Mouse (Mus musculus) spleen, postnatal 4 days (tissue): ENCODE results near the gene Epdr1.

Experiments used
- DNase-seq, 2 experiments: peaks; one replicate each; pipeline ENCODE4 v3.0.0; 2022; ENCODE audit warnings: low spot score in 2 of 2

The Epdr1 gene

GRCm38 (mm10) chr13:19619216-19619927 lies at the start of gene Epdr1:
TSS of gene Epdr1 (minus strand) at chr13:19619927.
- DNase-seq = peak; percentile 68 to 83

GRCm38 (mm10) chr13:19668355-19669140 lies 48.8 kb upstream of the Epdr1 start:
- no peak for DNase-seq

- no peak for DNase-seq
Observed at GRCm38 (mm10) chr13:19652405-19652804, 32.7 kb upstream of the Epdr1 start.

- DNase-seq = peak in 1 of 2 experiments; percentile 29
Observed at GRCm38 (mm10) chr13:19649824-19650223, 30.1 kb upstream of the Epdr1 start.

- no peak for DNase-seq
Observed at GRCm38 (mm10) chr13:19644225-19644624, 24.5 kb upstream of the Epdr1 start.

- DNase-seq = no peak
Observed at GRCm38 (mm10) chr13:19643519-19643918, 23.8 kb upstream of the Epdr1 start.

- no peak for DNase-seq
Observed at GRCm38 (mm10) chr13:19640203-19640851, 20.6 kb upstream of the Epdr1 start.

- DNase-seq = no peak
Observed at GRCm38 (mm10) chr13:19636131-19636530, 16.4 kb upstream of the Epdr1 start.

GRCm38 (mm10) chr13:19630768-19631709 lies 11.3 kb upstream of the Epdr1 start:
- DNase-seq = no peak

GRCm38 (mm10) chr13:19626473-19626872 lies 6.7 kb upstream of the Epdr1 start:
- no peak for DNase-seq

- DNase-seq = no peak
Observed at GRCm38 (mm10) chr13:19624632-19625320, 5.0 kb upstream of the Epdr1 start.

- no peak for DNase-seq
Observed at GRCm38 (mm10) chr13:19623228-19623905, 3.6 kb upstream of the Epdr1 start.

- peak; percentile 35 to 66 for DNase-seq
Observed at GRCm38 (mm10) chr13:19622573-19623227, 3.0 kb upstream of the Epdr1 start, which contains the start of gene Sfrp4. TSS of gene Sfrp4 (plus strand) at chr13:19623104.

- DNase-seq = no peak
Observed at GRCm38 (mm10) chr13:19618841-19619215, 899 bp downstream of the Epdr1 start.

GRCm38 (mm10) chr13:19618081-19618480 lies 1.6 kb downstream of the Epdr1 start:
- no peak for DNase-seq

- DNase-seq = no peak
Observed at GRCm38 (mm10) chr13:19614311-19614710, 5.4 kb downstream of the Epdr1 start.

GRCm38 (mm10) chr13:19613426-19613825 lies 6.3 kb downstream of the Epdr1 start:
- no peak for DNase-seq

GRCm38 (mm10) chr13:19612963-19613362 lies 6.8 kb downstream of the Epdr1 start:
- DNase-seq = no peak

GRCm38 (mm10) chr13:19612348-19612747 lies 7.4 kb downstream of the Epdr1 start:
- no peak for DNase-seq

GRCm38 (mm10) chr13:19608120-19608519 lies 11.6 kb downstream of the Epdr1 start:
- DNase-seq = no peak
